12 mouse cellular contexts compared by ENCODE assay signal in genomic region chr5:127548136-127548535, GRCm38 (mm10).
"Had no signal": no experiment of that assay in that cellular context is flagged by ENCODE, and none has a peak within 500 bp of the region (broad histone marks: within the 10 kb centered on the region; RNA-seq: fewer than 3 reads in every experiment).

No protein-coding gene starts in this region.

- H3K9me3 ChIP-seq: limb, embryonic 13.5 days; midbrain, embryonic 13.5 days had no signal

- H3K4me1 ChIP-seq: limb, embryonic 13.5 days; midbrain, embryonic 13.5 days had no signal

- H3K27ac ChIP-seq: kidney, postnatal 0 days; limb, embryonic 13.5 days; liver, embryonic 14.5 days; midbrain, embryonic 13.5 days had no signal

- H3K27me3 ChIP-seq: limb, embryonic 13.5 days; midbrain, embryonic 13.5 days had no signal

- H3K9ac ChIP-seq: limb, embryonic 13.5 days; liver, embryonic 14.5 days; midbrain, embryonic 13.5 days had no signal

- ATAC-seq: midbrain, embryonic 13.5 days had no signal

- H3K4me2 ChIP-seq: limb, embryonic 13.5 days; midbrain, embryonic 13.5 days had no signal

- H3K36me3 ChIP-seq: midbrain, embryonic 13.5 days had no signal

- DNase-seq: kidney, adult 9 months; kidney, postnatal 36 days; layer of hippocampus, adult 9-11 months; layer of hippocampus, postnatal 36 days; lung, adult 18-20 months; right cerebral cortex, adult 18-20 months; right cerebral cortex, postnatal 25 days; thymus, postnatal 36 days had no signal

- H3K4me3 ChIP-seq: limb, embryonic 13.5 days; midbrain, embryonic 13.5 days had no signal
